Mouse (Mus musculus): ENCODE data around the gene Nbr1.

GRCm38 (mm10) chr11:101616104-101616503, 64.2 kb downstream of the Nbr1 start:
- TF ChIP-seq CTCF (IDR thresholded peaks at IDR 0.05; ENCODE audit: extremely low read depth, insufficient read depth, low read length) (no peak), POLR2A (IDR thresholded peaks at IDR 0.05; ENCODE audit: extremely low read depth, insufficient read depth, low read length) (no peak)

Data from cortical plate, adult 2 months (tissue).